Mouse (Mus musculus): ENCODE results near the gene St8sia1.

GRCm38 (mm10) chr6:142779045-142779811 is 185.0 kb downstream of the St8sia1 start:
- TF ChIP-seq CTCF (IDR thresholded peaks at IDR 0.05; ENCODE audit: control insufficient read depth, insufficient read depth, insufficient replicate concordance, low read depth, low read length), result no peak
- no peak for TF ChIP-seq POLR2A (IDR thresholded peaks at IDR 0.05; ENCODE audit: control insufficient read depth, low read depth, low read length)
